Mouse (Mus musculus) heart, embryonic 12.5 days (tissue): ENCODE measurements around the gene Gprc5c. TPM values are rescaled to one million over a fixed set of nuclear protein-coding genes. Genes with fewer than 3 reads are reported as not detected.

Source experiments
- ATAC-seq: fragments of 200-750 bp; cut with Nextera tagmentation; 2 replicates; pipeline ENCODE4 v1.8.0; 2017; ENCODE audit warnings: moderate TSS enrichment, moderate library complexity; ENCODE audit not compliant: insufficient number of reproducible peaks, low FRiP score
- H3K27ac ChIP-seq: fragments of 300-500 bp; sonication (generic); 2 replicates; pipeline ENCODE4 v1.5.1; 2016; ENCODE audit warnings: mild to moderate bottlenecking, moderate library complexity; ENCODE audit not compliant: poor library complexity, severe bottlenecking
- H3K27me3 ChIP-seq: fragments of 300-500 bp; sonication (generic); replicated peaks from 2 replicates; pipeline ENCODE4 v1.6.1; 2016; ENCODE audit warnings: mild to moderate bottlenecking, moderate library complexity
- H3K36me3 ChIP-seq: fragments of 300-500 bp; sonication (generic); 2 replicates; pipeline ENCODE4 v1.6.1; 2016; ENCODE audit warnings: mild to moderate bottlenecking, moderate library complexity
- H3K4me1 ChIP-seq: fragments of 300-500 bp; sonication (generic); replicated peaks from 2 replicates; pipeline ENCODE4 v1.6.1; 2016; ENCODE audit warnings: mild to moderate bottlenecking
- H3K4me2 ChIP-seq: fragments of 300-500 bp; sonication (generic); 2 replicates; pipeline ENCODE4 v1.6.1; 2016; ENCODE audit warnings: mild to moderate bottlenecking, moderate library complexity
- H3K4me3 ChIP-seq: fragments of 300-500 bp; sonication (generic); 2 replicates; pipeline ENCODE4 v1.5.1; 2016; ENCODE audit warnings: mild to moderate bottlenecking
- H3K9ac ChIP-seq: fragments of 300-500 bp; sonication (generic); 2 replicates; pipeline ENCODE4 v1.6.1; 2016; ENCODE audit warnings: mild to moderate bottlenecking, moderate library complexity
- H3K9me3 ChIP-seq: fragments of 300-500 bp; sonication (generic); replicated peaks from 2 replicates; pipeline ENCODE4 v1.6.1; 2016; ENCODE audit warnings: mild to moderate bottlenecking, moderate library complexity
- WGBS: fragments of 180-500 bp; shearing (Covaris S2); methylation state at CpG from one replicate; pipeline ENCODE4 v1.1.7; 2016; 5-methylcytosine and 5-hydroxymethylcytosine counted together
- polyA plus RNA-seq: library from polyadenylated mRNA; unstranded; fragments of >200 nt; fragmentation: Nextera tagmentation; extraction: Ambion mirVana; gene quantifications from 2 replicates; pipeline ENCODE4 v1.2.1, GENCODE M21; 2016

Gprc5c gene
- 26.6 and 26.7 TPM in 2 replicates for polyA plus RNA-seq

DNA sequence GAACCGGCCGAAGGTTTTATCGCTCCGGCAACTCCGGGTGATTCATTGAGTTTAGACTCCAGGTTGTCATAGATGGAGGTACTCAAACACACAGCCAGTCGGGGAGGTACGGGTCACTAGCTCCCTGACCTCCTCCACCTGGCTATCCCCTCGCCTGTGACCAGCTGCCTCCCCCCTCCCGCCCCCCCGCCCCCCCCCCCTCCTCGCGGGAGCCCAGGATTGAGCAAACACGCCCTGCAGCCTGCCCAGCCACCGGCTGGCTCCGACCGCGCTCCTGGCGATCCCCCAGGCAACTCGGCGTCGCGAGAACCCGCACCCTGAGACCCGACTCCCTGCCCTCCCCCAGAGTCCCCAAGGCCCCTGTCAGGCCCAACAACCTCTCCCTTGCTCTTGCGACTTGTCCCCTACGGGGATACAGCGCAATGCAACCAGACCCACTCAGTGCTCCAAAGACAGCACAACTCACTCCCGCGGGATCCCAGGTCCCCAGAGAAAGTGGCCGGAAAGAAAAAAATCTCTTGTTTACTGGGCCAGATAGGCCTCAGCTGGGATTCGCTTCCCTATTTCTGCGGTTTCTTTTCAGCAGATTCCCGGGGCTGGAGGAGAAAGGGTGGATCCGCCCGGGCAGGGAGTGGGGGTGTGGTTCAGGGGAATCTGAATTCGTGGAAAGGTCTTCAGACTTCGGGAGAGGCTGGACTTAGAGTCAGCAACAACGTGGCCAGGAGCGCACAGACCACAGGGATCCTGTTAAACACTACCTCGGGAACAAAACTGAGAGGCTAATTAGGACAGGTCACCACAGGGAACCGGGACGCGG, at the start of gene Gprc5c:
Gene Gprc5c (plus strand): TSS at position 701 of the 817 bp plus-strand sequence.
- H3K27ac ChIP-seq = peak within 1 kb of the TSS; percentile 79
- ATAC-seq = 0 out of 2 replicates have a peak, but pooled peaks have one; percentile 2
- no peaks in the 10 kb centered on the region for H3K27me3 ChIP-seq
- no peaks in the 10 kb centered on the region for H3K36me3 ChIP-seq
- peak within 1 kb of the TSS; percentile 74 for H3K4me3 ChIP-seq
- H3K4me1 ChIP-seq = peaks cover 19% of the 10 kb centered on the region
- H3K9ac ChIP-seq = peak within 1 kb of the TSS; percentile 88
- peak within 1 kb of the TSS; percentile 92 for H3K4me2 ChIP-seq
- WGBS = 1% methylated on average over 33 of the region's 43 CpGs
- H3K9me3 ChIP-seq = no peaks in the 10 kb centered on the region

DNA sequence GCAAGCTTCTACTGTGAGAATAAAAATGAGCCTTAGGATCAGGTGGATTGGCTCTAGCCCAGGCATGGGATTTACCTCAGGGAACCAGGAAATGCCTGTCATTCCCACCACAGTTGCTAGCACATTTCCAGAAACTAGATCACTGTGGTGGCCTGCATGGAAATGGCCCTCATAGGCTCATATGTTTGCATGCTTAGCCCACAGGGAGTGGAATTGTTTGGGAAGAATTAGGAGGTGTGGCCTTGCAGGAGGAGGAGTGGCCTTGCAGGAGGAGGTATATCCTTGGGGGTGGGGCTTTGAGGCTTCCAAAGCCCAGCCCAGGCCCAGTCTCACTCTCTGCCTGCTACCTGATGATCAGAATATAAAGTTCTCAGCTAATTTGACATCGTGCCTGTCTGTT, 49.0 kb upstream of the Gprc5c start:
- WGBS = 86% methylated on average over 1 of the region's 1 CpGs
- 0 out of 2 replicates have a peak, but pooled peaks cover 3% of the 10 kb centered on the region for H3K4me1 ChIP-seq
- no peaks in the 10 kb centered on the region for H3K36me3 ChIP-seq
- peaks cover 8% of the 10 kb centered on the region; the same call in 1 of the 2 replicates for H3K27me3 ChIP-seq
- no peak overlapping the region for H3K27ac ChIP-seq
- H3K9me3 ChIP-seq = no peaks in the 10 kb centered on the region
- H3K9ac ChIP-seq = no peak overlapping the region
- no peak overlapping the region for H3K4me2 ChIP-seq
- ATAC-seq = no peak
- H3K4me3 ChIP-seq = no peak overlapping the region

DNA sequence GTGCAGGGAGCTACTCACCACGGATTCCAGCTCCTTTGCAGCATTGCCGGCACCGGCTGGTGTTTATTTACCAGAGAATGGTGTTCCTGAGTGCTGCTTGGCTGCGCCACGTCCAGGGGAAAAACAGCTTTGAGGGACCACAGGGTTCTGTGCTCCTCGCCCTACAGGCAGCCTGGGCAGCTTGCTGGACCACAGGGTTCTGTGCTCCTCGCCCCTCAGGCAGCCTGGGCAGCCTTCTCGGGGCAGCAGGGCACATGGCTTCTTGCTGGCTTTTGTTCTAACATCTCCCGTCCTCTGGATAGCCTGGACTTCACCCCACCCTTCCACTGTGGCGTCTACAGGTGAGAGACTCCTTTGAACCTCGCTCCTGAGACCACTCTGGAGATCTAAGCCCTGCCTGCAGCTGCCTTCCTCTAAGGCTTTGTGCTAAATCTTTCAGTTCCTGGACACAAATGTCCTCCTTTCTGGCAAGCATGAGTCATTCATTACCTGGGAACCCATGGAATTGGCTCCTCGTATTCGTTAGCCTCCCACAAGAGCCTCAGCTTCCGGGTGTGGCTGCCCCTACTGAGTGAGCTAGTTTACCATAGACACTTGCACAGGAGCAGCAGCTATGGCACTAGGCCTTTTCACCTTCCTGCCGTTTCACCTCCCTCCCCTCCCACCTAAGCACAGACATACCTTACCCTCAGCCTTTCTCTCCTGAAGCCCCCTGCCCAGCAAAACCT, 48.2 kb upstream of the Gprc5c start:
- no peak overlapping the region for H3K9ac ChIP-seq
- no peaks in the 10 kb centered on the region for H3K9me3 ChIP-seq
- ATAC-seq = no peak
- no peak overlapping the region for H3K4me2 ChIP-seq
- WGBS = 58% methylated on average over 15 of the region's 15 CpGs
- peaks cover 7% of the 10 kb centered on the region; the same call in 1 of the 2 replicates for H3K4me1 ChIP-seq
- peaks cover 4% of the 10 kb centered on the region; the same call in 1 of the 2 replicates for H3K27me3 ChIP-seq
- H3K4me3 ChIP-seq = no peak overlapping the region
- H3K27ac ChIP-seq = no peak overlapping the region
- no peaks in the 10 kb centered on the region for H3K36me3 ChIP-seq

DNA sequence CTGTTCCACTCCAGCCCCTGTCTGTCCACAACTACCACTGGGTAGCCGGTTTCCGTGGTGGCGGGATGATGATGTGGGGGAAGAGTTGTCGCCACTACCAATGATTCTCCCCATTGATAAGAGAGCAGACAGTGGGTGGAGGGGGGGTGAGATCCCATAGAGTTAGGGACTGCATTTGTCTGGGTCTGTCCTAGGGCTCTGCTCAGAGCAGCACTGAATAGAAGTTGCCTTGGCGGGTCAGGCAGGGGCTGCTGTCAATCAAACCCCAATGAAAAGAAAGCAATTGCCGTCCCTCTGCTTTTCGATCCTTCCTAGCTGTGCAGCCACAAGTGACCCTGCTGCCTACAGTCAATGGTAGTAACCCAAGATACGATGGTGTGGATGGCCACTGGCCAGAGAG, 47.0 kb upstream of the Gprc5c start:
- H3K9ac ChIP-seq = no peak overlapping the region
- H3K27ac ChIP-seq = no peak overlapping the region
- H3K9me3 ChIP-seq = no peaks in the 10 kb centered on the region
- peaks cover 4% of the 10 kb centered on the region; the same call in 1 of the 2 replicates for H3K27me3 ChIP-seq
- ATAC-seq = no peak
- H3K4me2 ChIP-seq = no peak overlapping the region
- H3K36me3 ChIP-seq = no peaks in the 10 kb centered on the region
- 49% methylated on average over 8 of the region's 8 CpGs for WGBS
- H3K4me3 ChIP-seq = no peak overlapping the region
- H3K4me1 ChIP-seq = peaks cover 8% of the 10 kb centered on the region; the same call in 1 of the 2 replicates

DNA sequence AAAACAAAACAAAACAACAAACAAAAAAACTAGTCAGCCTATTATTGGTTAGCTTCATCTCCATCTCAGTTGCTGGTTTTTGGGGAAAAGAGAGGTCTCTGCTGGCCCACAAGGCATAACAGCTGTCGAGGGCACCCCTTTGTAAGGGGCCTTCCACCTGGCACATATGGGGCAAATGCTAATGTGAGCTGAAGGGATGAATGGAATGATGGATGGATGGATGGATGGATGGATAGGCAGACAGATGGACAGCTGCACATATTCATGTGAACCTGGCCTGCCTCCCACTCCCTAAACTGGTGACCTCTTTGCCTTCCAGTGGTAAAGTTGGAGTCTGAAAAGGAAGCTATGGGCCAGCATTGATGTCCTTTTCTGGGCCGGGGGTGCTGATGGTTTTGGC, 43.9 kb upstream of the Gprc5c start:
- WGBS = 66% methylated on average over 2 of the region's 2 CpGs
- ATAC-seq = no peak

DNA sequence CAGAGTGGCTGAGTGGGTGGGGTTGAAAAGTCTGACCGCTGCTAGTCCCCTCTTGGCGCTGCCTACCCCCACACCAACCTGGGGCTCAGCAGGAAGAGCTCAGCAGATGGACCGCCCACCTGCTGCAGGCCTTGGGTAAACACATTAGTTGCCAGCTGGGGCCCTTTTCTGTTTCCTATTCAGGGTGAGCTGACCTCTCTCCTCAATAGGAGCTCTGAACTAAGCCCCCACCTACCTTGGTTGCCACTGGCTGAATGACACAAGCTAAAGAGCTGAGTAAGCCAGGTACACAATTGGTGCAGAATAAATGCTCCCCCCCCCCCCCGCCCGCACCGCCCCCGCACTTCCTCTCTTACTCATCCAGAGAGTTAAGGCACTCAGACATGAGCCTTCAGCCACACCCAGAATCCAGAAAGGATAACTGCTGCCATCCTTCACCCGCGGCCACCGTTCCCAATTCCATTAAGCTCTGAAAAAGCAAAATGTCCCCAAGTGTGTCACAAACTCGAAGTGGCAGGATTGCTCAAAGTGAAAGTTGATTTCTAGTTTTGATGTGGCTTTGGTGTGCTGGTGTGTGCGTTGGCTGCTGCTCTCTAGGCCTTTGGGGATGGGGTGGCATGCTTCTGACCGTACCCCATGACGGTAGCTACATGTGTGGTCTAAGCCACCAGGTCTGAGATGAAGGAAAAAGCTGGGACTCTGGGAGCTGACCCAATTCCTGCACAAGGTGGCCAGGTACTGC, 43.1 kb upstream of the Gprc5c start:
- Histone ChIP-seq H3K4me1 (peaks cover 8% of the 10 kb centered on the region), H3K9me3 (no peaks in the 10 kb centered on the region)
- 33% methylated on average over 14 of the region's 14 CpGs for WGBS

More for the DNA sequence above, 43.9 kb upstream of the Gprc5c start:
- Histone ChIP-seq H3K4me1 (peaks cover 8% of the 10 kb centered on the region), H3K9me3 (no peaks in the 10 kb centered on the region), H3K9ac (no peak overlapping the region), H3K4me3 (no peak overlapping the region), H3K27ac (no peak overlapping the region), H3K27me3 (peaks cover 4% of the 10 kb centered on the region; the same call in 1 of the 2 replicates), H3K4me2 (no peak overlapping the region), H3K36me3 (no peaks in the 10 kb centered on the region)

DNA sequence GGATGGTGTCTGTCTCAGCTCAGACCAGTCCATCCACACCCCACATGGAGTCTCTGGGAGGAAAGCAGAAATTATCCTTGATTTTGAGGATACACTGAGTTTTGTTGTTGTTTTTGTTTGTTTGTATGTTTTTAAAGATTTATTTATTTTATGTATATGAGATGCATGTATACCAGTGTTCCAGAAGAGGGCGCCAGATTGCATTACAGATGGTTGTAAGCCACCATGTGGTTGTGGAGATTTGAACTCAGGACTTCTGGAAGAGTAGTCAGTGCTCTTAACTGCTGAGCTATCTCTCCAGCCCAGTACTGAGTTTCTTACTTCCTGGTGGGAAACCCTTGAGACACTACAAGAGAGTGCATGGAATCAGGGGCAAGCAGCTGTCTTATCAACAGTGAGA, 41.6 kb upstream of the Gprc5c start:
- no peak overlapping the region for H3K4me3 ChIP-seq
- no peaks in the 10 kb centered on the region for H3K9me3 ChIP-seq
- no peaks in the 10 kb centered on the region for H3K36me3 ChIP-seq
- H3K4me2 ChIP-seq = no peak overlapping the region
- no peaks in the 10 kb centered on the region for H3K27me3 ChIP-seq
- peaks cover 8% of the 10 kb centered on the region for H3K4me1 ChIP-seq
- no peak for ATAC-seq
- no peak overlapping the region for H3K27ac ChIP-seq
- WGBS = 76% methylated on average over 1 of the region's 1 CpGs
- no peak overlapping the region for H3K9ac ChIP-seq

More for the DNA sequence above, 43.1 kb upstream of the Gprc5c start:
- ATAC-seq = no peak
- Histone ChIP-seq H3K27ac (no peak overlapping the region), H3K9ac (no peak overlapping the region), H3K4me3 (no peak overlapping the region), H3K4me2 (no peak overlapping the region), H3K27me3 (no peaks in the 10 kb centered on the region), H3K36me3 (no peaks in the 10 kb centered on the region)

DNA sequence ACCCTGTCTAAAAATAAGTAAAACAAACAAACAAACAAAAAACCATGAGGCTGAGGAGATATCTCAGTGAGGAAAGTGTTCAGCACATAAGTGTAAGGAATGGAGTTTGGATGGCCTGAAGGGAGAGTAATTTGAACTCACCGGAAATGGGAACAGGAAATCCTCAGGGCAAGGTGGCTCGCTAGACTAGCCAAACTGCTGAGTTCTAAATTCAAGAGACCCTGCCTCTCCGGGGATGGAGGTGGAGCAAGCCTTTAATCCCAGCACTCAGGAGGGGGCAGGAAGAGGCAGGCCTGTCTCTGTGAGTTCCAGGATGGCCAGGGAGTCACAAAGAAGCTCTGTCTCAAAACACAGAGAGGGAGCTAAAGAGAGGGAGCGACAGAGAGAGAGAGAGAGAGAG, 40.6 kb upstream of the Gprc5c start:
- no peaks in the 10 kb centered on the region for H3K27me3 ChIP-seq
- no peak overlapping the region for H3K27ac ChIP-seq
- no peaks in the 10 kb centered on the region for H3K36me3 ChIP-seq
- no peak overlapping the region for H3K4me2 ChIP-seq
- no peak overlapping the region for H3K9ac ChIP-seq
- no peak overlapping the region for H3K4me3 ChIP-seq
- WGBS = 20% methylated on average over 4 of the region's 4 CpGs
- peaks cover 18% of the 10 kb centered on the region for H3K4me1 ChIP-seq
- no peak for ATAC-seq
- H3K9me3 ChIP-seq = no peaks in the 10 kb centered on the region

DNA sequence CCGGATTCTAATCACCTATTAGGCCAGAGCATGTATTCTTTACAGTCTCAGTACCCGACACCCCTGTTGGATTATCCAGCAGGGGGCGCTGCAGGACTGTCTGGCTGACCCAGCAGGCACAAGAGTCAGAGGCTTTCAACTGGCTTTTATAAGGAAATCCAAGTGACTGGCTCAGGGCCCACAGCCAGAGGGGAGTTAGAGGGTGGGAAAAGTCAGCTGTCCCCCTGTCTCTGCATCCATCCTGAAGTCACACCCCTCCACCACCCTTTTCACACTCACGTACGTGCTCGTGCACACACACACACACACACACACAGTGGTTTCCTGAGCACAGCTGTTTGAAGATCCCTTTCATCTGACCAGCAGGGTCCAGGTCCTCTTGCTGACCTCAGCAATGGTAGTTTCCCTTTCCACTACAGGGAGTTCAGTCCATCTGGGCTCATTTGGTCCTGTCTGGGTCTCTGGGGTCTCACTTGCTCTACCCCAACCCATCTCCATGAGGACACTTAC, 38.2 kb upstream of the Gprc5c start:
- no peak overlapping the region for H3K4me2 ChIP-seq
- 15% methylated on average over 6 of the region's 6 CpGs for WGBS
- no peaks in the 10 kb centered on the region for H3K36me3 ChIP-seq
- H3K27me3 ChIP-seq = 0 out of 2 replicates have a peak, but pooled peaks cover 2% of the 10 kb centered on the region
- no peak overlapping the region for H3K4me3 ChIP-seq
- ATAC-seq = peak; percentile 46; the same call in 1 of the 2 replicates
- H3K9ac ChIP-seq = 0 out of 2 replicates have a peak overlapping the region, but pooled peaks have one; percentile 3
- no peak overlapping the region for H3K27ac ChIP-seq
- no peaks in the 10 kb centered on the region for H3K9me3 ChIP-seq
- H3K4me1 ChIP-seq = peaks cover 15% of the 10 kb centered on the region

DNA sequence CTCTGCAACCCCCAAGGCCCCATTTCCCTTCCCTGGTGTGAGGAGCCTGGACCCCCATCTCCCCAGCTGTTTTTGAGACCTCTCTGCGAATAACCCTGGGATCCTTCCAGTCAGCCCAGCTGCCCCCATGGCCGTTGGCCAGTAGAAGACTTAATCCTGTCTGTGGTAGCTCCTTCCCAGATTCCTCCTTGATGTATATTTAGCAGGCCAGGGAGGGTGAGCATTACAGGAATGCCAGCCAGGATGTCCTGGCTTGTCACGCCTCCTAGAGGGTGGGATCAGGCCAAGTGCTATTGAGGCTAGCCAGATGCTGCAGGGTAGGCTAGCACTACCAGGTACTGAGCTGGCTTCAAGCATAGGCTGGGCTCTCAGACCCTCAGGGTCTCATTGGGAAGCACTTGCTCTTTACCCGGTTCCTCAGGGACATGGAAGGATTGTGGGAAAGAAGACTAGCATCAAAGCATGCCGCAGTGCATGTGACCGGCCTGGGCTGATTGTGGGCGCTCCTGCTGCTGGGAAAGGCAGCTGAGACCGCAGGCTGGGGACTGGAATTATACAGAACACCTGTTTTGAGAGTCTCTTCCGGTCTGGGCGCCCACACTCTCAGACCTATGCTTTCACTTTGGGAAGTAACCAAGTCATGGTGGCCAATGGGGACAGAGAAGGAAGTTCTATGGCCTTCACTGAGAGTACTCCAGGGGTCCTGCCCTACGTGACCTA, 35.9 kb upstream of the Gprc5c start:
- WGBS = 49% methylated on average over 11 of the region's 11 CpGs

More for the DNA sequence above, 35.9 kb upstream of the Gprc5c start:
- no peak overlapping the region for H3K4me2 ChIP-seq
- H3K27ac ChIP-seq = peak overlapping the region; percentile 36
- H3K9ac ChIP-seq = no peak overlapping the region; the same call in 1 of the 2 replicates
- H3K36me3 ChIP-seq = no peaks in the 10 kb centered on the region
- H3K27me3 ChIP-seq = 0 out of 2 replicates have a peak, but pooled peaks cover 2% of the 10 kb centered on the region
- peak; percentile 43; the same call in 1 of the 2 replicates for ATAC-seq
- no peak overlapping the region for H3K4me3 ChIP-seq
- peaks cover 18% of the 10 kb centered on the region for H3K4me1 ChIP-seq
- H3K9me3 ChIP-seq = no peaks in the 10 kb centered on the region
